Mouse (Mus musculus) right cerebral cortex, postnatal 36 days (tissue): Measurements from ENCODE around the gene Zkscan16.

Experiments used
- DNase-seq, 2 experiments: peaks; one replicate each; pipeline ENCODE4 v3.0.0; 2022; ENCODE audit warnings: low spot score in 2 of 2, mixed read lengths in 1 of 2

Zkscan16 gene

GRCm38 (mm10) chr4:58943420-58944205, at the start of gene Zkscan16:
Gene Zkscan16, plus strand, starts transcription at chr4:58943628.
- DNase-seq, result peak; percentile 87 to 90

GRCm38 (mm10) chr4:58894399-58894798, 49.0 kb upstream of the Zkscan16 start:
- DNase-seq, result no peak

- DNase-seq, result no peak
Observed at GRCm38 (mm10) chr4:58897436-58897835, 46.0 kb upstream of the Zkscan16 start.

- DNase-seq, result no peak
Observed at GRCm38 (mm10) chr4:58898318-58898717, 45.1 kb upstream of the Zkscan16 start.

- no peak for DNase-seq
Observed at GRCm38 (mm10) chr4:58907453-58907852, 36.0 kb upstream of the Zkscan16 start.

- no peak for DNase-seq
Observed at GRCm38 (mm10) chr4:58910175-58911068, 33.0 kb upstream of the Zkscan16 start.

- peak; percentile 14 to 36 for DNase-seq
Observed at GRCm38 (mm10) chr4:58911069-58911830, 32.2 kb upstream of the Zkscan16 start.

- DNase-seq, result peak; percentile 38 to 56
Observed at GRCm38 (mm10) chr4:58911831-58912628, 31.4 kb upstream of the Zkscan16 start.

- DNase-seq, result peak; percentile 56 to 57
Observed at GRCm38 (mm10) chr4:58912629-58913335, 30.6 kb upstream of the Zkscan16 start, which contains the start of gene Ecpas. Gene Ecpas, minus strand, starts transcription at chr4:58912749.

GRCm38 (mm10) chr4:58913336-58914026, 29.9 kb upstream of the Zkscan16 start:
- no peak for DNase-seq

- DNase-seq, result no peak
Observed at GRCm38 (mm10) chr4:58915081-58915826, 28.2 kb upstream of the Zkscan16 start.

- no peak for DNase-seq
Observed at GRCm38 (mm10) chr4:58923933-58924332, 19.5 kb upstream of the Zkscan16 start.

GRCm38 (mm10) chr4:58925664-58926063, 17.8 kb upstream of the Zkscan16 start:
- DNase-seq, result no peak

GRCm38 (mm10) chr4:58926120-58926519, 17.3 kb upstream of the Zkscan16 start:
- DNase-seq, result no peak

GRCm38 (mm10) chr4:58927661-58928060, 15.8 kb upstream of the Zkscan16 start:
- no peak for DNase-seq

- no peak for DNase-seq
Observed at GRCm38 (mm10) chr4:58932541-58932940, 10.9 kb upstream of the Zkscan16 start.

GRCm38 (mm10) chr4:58934308-58934707, 9.1 kb upstream of the Zkscan16 start:
- no peak for DNase-seq

- no peak for DNase-seq
Observed at GRCm38 (mm10) chr4:58934746-58935476, 8.5 kb upstream of the Zkscan16 start.
